Mouse (Mus musculus) adrenal gland, postnatal 10 days (tissue): ENCODE measurements at regions not wholly inside any gene's neighbourhood (a gene's known extent, or its start where the extent isn't known, plus 50 kb on each side); places are given as distances from the start of the nearest gene placed in this dataset.

Source experiments
- DNase-seq: peaks from one replicate; pipeline ENCODE4 v3.0.0; 2021; ENCODE audit warnings: mixed read lengths

- DNase-seq = no peak
Measured at GRCm38 (mm10) chr6:81733527-81733926, 189.9 kb upstream of the Gcfc2 start.

- no peak for DNase-seq
Measured at GRCm38 (mm10) chr6:81738466-81738865, 185.0 kb upstream of the Gcfc2 start.

- DNase-seq = no peak
Measured at GRCm38 (mm10) chr6:81749681-81750080, 173.8 kb upstream of the Gcfc2 start.

- DNase-seq = no peak
Measured at GRCm38 (mm10) chr6:81751631-81752030, 171.8 kb upstream of the Gcfc2 start.

- no peak for DNase-seq
Measured at GRCm38 (mm10) chr6:81756242-81756641, 167.2 kb upstream of the Gcfc2 start.

GRCm38 (mm10) chr6:81758876-81759275, 164.6 kb upstream of the Gcfc2 start:
- DNase-seq = no peak

GRCm38 (mm10) chr6:81760181-81760580, 163.3 kb upstream of the Gcfc2 start:
- DNase-seq = no peak

GRCm38 (mm10) chr6:81765831-81766230, 157.6 kb upstream of the Gcfc2 start:
- no peak for DNase-seq

GRCm38 (mm10) chr6:81766800-81767199, 156.7 kb upstream of the Gcfc2 start:
- no peak for DNase-seq

GRCm38 (mm10) chr6:81768669-81769537, 154.6 kb upstream of the Gcfc2 start:
- DNase-seq = peak; percentile 10

- no peak for DNase-seq
Measured at GRCm38 (mm10) chr6:81770301-81770700, 153.2 kb upstream of the Gcfc2 start.

GRCm38 (mm10) chr6:81771862-81772261, 151.6 kb upstream of the Gcfc2 start:
- no peak for DNase-seq

GRCm38 (mm10) chr6:81782131-81782530, 141.3 kb upstream of the Gcfc2 start:
- DNase-seq = no peak

GRCm38 (mm10) chr6:81782815-81783435, 140.5 kb upstream of the Gcfc2 start:
- no peak for DNase-seq

- DNase-seq = no peak
Measured at GRCm38 (mm10) chr6:81795281-81795680, 128.2 kb upstream of the Gcfc2 start.

- DNase-seq = no peak
Measured at GRCm38 (mm10) chr6:81800822-81801221, 122.6 kb upstream of the Gcfc2 start.

GRCm38 (mm10) chr6:81801804-81802203, 121.7 kb upstream of the Gcfc2 start:
- no peak for DNase-seq

GRCm38 (mm10) chr6:81805942-81806341, 117.5 kb upstream of the Gcfc2 start:
- DNase-seq = no peak

GRCm38 (mm10) chr6:81808712-81809111, 114.8 kb upstream of the Gcfc2 start:
- no peak for DNase-seq

GRCm38 (mm10) chr6:81815248-81815961, 108.1 kb upstream of the Gcfc2 start:
- DNase-seq = peak; percentile 15

- no peak for DNase-seq
Measured at GRCm38 (mm10) chr6:81815962-81816338, 107.5 kb upstream of the Gcfc2 start.

- peak; percentile 65 for DNase-seq
Measured at GRCm38 (mm10) chr6:81817050-81817827, 106.2 kb upstream of the Gcfc2 start.
